Comparison of ENCODE assay signal across 1 mouse cellular context in genomic region chr4:129462118-129462517, GRCm38 (mm10).
TF ChIP-seq lines count a peak whose summit lies in the region.

No protein-coding gene starts in this region.

TF ChIP-seq in MEL, 35 proteins besides CTCF, POLR2A, EP300 and RAD21:
- TF ChIP-seq BHLHE40 (IDR thresholded peaks at IDR 0.05; ENCODE audit: borderline replicate concordance, low read depth, low read length): no peak
- no peak for TF ChIP-seq ZNF384 (IDR thresholded peaks at IDR 0.05; ENCODE audit: low read depth, low read length)
- no peak for TF ChIP-seq MAFK (IDR thresholded peaks at IDR 0.05; ENCODE audit: borderline replicate concordance, low read depth, low read length)
- no peak for TF ChIP-seq TBP (IDR thresholded peaks at IDR 0.05; ENCODE audit: low read depth, low read length)
- TF ChIP-seq USF2 (IDR thresholded peaks at IDR 0.05; ENCODE audit: borderline replicate concordance in 1 of 2, insufficient read depth in 1 of 2, low read depth in 1 of 2, low read length in 2 of 2): no peak
- TF ChIP-seq KAT2A (conservative IDR thresholded peaks at IDR 0.05; ENCODE audit: low read depth, low read length): no peak
- TF ChIP-seq TAL1 (IDR thresholded peaks at IDR 0.05; ENCODE audit: low read length): no peak
- TF ChIP-seq ZMIZ1 (IDR thresholded peaks at IDR 0.05; ENCODE audit: low read depth, low read length): no peak
- no peak for TF ChIP-seq USF1 (IDR thresholded peaks at IDR 0.05; ENCODE audit: low read depth, low read length)
